Mouse (Mus musculus): ENCODE data around the gene Fam149b.
A peak's percentile ranks its signal among the peaks of the same experiment; 100 is the strongest.

DNA sequence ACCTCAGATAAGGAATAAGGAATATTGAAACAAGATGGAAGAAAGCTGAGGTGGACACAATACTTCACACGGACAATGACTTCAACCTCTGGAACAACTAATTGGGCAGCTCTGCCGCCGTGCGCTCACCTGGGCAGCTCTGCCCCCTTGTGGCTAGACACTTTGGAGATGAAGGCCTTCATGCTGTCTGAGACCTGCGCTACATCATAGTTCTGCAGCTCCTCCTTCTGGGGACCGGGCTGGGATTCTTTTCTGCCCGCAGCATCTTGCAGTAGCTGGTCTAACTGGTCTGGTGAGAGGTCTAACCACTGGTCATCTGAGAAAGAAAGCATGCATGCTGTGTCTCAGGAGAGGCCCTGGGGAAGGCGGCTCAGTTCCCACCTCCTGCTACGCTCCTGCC lies 19.5 kb upstream of the Fam149b start:
- TF ChIP-seq POLR2A (IDR thresholded peaks at IDR 0.05; ENCODE audit: borderline replicate concordance, control insufficient read depth, low read depth, low read length) (no peak), CTCF (IDR thresholded peaks at IDR 0.05; ENCODE audit: control insufficient read depth, insufficient read depth, low read length) (peak; percentile 39; the same call in 1 of the 2 replicates)

Data from bone marrow, adult 2 months (tissue).